Mouse (Mus musculus): ENCODE results near the gene Ssxa1. TPM values are rescaled to one million over a fixed set of nuclear protein-coding genes. Genes with fewer than 3 reads are reported as not detected.

The Ssxa1 gene
- not detected for polyA plus RNA-seq (2015; fragmentation: Illumina TruSeq; extraction: RNeasy Lipid Tissue Mini Kit (QIAGEN cat#74804); ENCODE audit: insufficient read depth, low read depth, low replicate concordance)

DNA sequence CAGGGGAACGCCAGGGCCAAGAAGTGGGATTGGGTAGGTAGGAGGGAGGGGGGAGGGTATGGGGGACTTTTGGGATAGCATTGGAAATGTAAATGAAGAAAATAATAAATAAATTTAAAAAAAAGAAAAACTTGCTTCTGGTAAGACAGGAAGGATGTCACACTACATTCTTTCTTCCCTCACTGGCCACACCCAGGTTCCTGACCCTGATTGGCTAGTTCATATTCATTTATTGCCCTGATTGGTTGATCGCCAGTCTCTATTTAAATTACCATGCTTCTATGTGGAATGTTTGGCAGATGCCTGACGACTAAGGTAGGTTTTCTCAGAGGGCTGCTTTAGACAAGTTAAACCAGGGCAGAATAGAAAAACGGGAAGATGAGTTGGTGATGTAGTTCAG, at the start of gene Ssxa1:
Ssxa1 (plus strand) TSS at position 301 of the 400 bp plus-strand sequence.

DNA sequence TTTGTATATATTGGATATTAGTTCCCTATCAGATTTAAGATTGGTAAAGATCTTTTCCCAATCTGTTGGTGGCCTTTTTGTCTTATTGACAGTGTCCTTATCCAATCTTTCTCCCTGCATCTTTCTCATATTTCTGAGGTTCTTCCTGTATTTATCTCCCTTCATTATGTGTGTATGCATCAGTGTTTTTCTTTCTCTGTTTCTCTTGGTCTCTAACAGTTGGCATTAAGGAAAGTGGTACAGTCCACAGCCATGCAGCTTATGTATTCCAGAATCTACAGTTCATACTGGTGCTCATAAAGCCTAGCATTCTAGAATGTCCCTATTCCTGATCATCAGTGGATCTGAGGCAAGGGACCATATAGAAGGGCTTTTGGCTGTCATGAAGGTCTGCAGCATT, 47.5 kb upstream of the Ssxa1 start, which contains the start of gene Spaca5:
Spaca5 (plus strand) TSS at position 301 of the 400 bp plus-strand sequence.

DNA sequence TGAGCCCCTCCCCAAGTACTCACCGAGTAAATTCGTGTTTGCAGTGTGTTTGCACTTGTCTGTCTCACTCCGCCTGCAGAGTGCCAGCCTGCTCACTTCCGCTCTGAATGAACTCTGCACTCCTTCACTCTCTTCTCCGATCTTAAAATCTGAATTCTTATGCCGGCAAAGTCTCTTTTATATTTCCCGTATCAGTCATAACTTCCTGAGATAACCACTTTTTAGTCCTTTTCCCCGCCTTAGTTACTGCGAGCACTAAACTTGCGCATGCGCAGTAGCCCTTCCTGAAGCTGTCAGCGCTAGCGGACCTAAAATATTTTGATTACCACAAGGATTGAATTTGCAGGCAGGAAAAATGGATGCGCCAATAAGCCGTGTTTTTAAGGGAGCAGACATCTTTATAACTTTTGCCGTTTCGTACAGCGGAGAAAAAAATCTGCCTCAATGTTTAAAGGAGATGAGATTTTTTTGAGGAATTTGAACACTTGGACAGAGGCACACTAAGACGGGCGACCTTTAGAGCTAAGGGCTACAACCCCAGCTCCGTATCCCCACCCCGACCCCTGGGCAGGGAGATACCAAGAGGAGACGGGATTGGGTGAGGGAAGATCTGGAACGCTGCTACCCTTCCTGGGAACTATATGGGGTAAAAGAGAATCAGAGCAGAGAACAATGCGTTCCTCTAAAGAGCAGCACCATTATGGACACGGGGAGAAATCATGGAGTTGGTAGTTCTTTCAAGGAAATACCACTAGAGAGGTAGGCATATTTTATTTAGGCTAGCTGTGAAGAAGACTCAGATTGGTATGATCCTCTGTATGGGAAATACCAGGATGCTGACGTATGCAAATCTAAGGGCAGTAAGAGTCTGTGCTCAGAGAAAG, 26.4 kb upstream of the Ssxa1 start, which contains the start of gene Zfp300:
Zfp300 (minus strand) TSS at position 545 of the 884 bp plus-strand sequence.

Other genes starting within 250 kb of the Ssxa1 start
- 1.4 TPM for gene Timp1, start 245.7 kb upstream of the Ssxa1 start, polyA plus RNA-seq (2015; fragmentation: Illumina TruSeq; extraction: RNeasy Lipid Tissue Mini Kit (QIAGEN cat#74804); ENCODE audit: insufficient read depth, low read depth, low replicate concordance)
- 1.3 TPM for gene Syn1, start 194.8 kb upstream of the Ssxa1 start, polyA plus RNA-seq (2015; fragmentation: Illumina TruSeq; extraction: RNeasy Lipid Tissue Mini Kit (QIAGEN cat#74804); ENCODE audit: insufficient read depth, low read depth, low replicate concordance)
- 13.7 TPM for gene Cfp, start 184.3 kb upstream of the Ssxa1 start, polyA plus RNA-seq (2015; fragmentation: Illumina TruSeq; extraction: RNeasy Lipid Tissue Mini Kit (QIAGEN cat#74804); ENCODE audit: insufficient read depth, low read depth, low replicate concordance)
- 2.1 TPM for gene Elk1, start 165.2 kb upstream of the Ssxa1 start, polyA plus RNA-seq (2015; fragmentation: Illumina TruSeq; extraction: RNeasy Lipid Tissue Mini Kit (QIAGEN cat#74804); ENCODE audit: insufficient read depth, low read depth, low replicate concordance)
- 6.8 TPM for gene Uxt, start 153.8 kb upstream of the Ssxa1 start, polyA plus RNA-seq (2015; fragmentation: Illumina TruSeq; extraction: RNeasy Lipid Tissue Mini Kit (QIAGEN cat#74804); ENCODE audit: insufficient read depth, low read depth, low replicate concordance)
- gene Zfp182, start 53.5 kb upstream of the Ssxa1 start, polyA plus RNA-seq (2015; fragmentation: Illumina TruSeq; extraction: RNeasy Lipid Tissue Mini Kit (QIAGEN cat#74804); ENCODE audit: insufficient read depth, low read depth, low replicate concordance) = 3.5 TPM
- gene Spaca5, start 47.4 kb upstream of the Ssxa1 start, polyA plus RNA-seq (2015; fragmentation: Illumina TruSeq; extraction: RNeasy Lipid Tissue Mini Kit (QIAGEN cat#74804); ENCODE audit: insufficient read depth, low read depth, low replicate concordance) = not detected
- gene Zfp300, start 26.3 kb upstream of the Ssxa1 start, polyA plus RNA-seq (2015; fragmentation: Illumina TruSeq; extraction: RNeasy Lipid Tissue Mini Kit (QIAGEN cat#74804); ENCODE audit: insufficient read depth, low read depth, low replicate concordance) = 0.28 TPM
- not detected for gene Gm21876, start 59.8 kb downstream of the Ssxa1 start, polyA plus RNA-seq (2015; fragmentation: Illumina TruSeq; extraction: RNeasy Lipid Tissue Mini Kit (QIAGEN cat#74804); ENCODE audit: insufficient read depth, low read depth, low replicate concordance)

Data from pancreas, adult 10 weeks (tissue).